Mouse (Mus musculus) G1E (cell line): ENCODE results near the gene Prn.

Experiments
- CTCF ChIP-seq: IDR thresholded peaks from 2 replicates; pipeline ENCODE4 v1.5.1; 2012; ENCODE audit warnings: low read depth, low read length, inconsistent platforms, mixed read lengths
- GATA1 ChIP-seq: IDR thresholded peaks from 2 replicates; pipeline ENCODE4 v1.6.1; 2012; ENCODE audit warnings: borderline replicate concordance, low read length, inconsistent platforms, mixed read lengths

DNA sequence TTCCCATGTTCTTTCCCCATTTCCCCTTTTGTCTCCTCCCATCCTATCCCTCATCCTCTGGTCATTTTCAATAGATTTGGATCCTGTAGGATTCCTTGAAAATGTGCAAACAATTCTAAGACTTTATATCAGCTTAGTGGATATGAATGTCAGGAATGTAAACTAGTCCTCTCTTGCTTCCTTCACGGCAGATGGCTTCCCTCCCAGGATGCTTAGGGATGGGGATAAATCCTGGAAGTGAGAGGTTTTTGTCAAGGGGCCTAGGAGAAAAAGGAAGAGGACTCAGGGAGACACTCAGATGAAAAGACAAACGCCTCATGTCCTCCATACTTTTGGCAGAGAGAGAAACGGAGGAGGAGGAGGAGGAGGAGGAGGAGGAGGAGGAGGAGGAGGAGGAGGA is 7.3 kb upstream of the Prn start:
- TF ChIP-seq CTCF (no peak), GATA1 (no peak)
